Mouse (Mus musculus) urinary bladder, postnatal 36 days (tissue): ENCODE results near the gene Gm28374.
"Not testable (repeated sequence)": the region's sequence is repeated elsewhere in the genome, so short reads cannot be mapped to it uniquely, and the experiment has no call there.

ENCODE experiments used
- DNase-seq, 2 experiments: peaks; one replicate each; pipeline ENCODE4 v3.0.0; 2022; ENCODE audit warnings: low spot score in 2 of 2, mixed read lengths in 1 of 2

The Gm28374 gene

GRCm38 (mm10) chr19:6082156-6082555, at the start of gene Gm28374:
Gene Gm28374, minus strand, starts transcription at chr19:6082256.
- no peak for DNase-seq

- not testable (repeated sequence) for DNase-seq
Measured at GRCm38 (mm10) chr19:6130414-6131128, 48.5 kb upstream of the Gm28374 start.

GRCm38 (mm10) chr19:6127760-6128341, 45.8 kb upstream of the Gm28374 start, which contains the start of gene Snx15:
Gene Snx15, minus strand, starts transcription at chr19:6128304.
- peak; percentile 94 to 95 for DNase-seq

GRCm38 (mm10) chr19:6126789-6127580, 44.9 kb upstream of the Gm28374 start:
- no peak for DNase-seq

GRCm38 (mm10) chr19:6126289-6126688, 44.2 kb upstream of the Gm28374 start:
- no peak for DNase-seq

GRCm38 (mm10) chr19:6124898-6125297, 42.8 kb upstream of the Gm28374 start:
- DNase-seq, result no peak

- DNase-seq, result no peak
Measured at GRCm38 (mm10) chr19:6123330-6123729, 41.3 kb upstream of the Gm28374 start.

- no peak for DNase-seq
Measured at GRCm38 (mm10) chr19:6121761-6122160, 39.7 kb upstream of the Gm28374 start.

GRCm38 (mm10) chr19:6118677-6119185, 36.7 kb upstream of the Gm28374 start:
- DNase-seq, result no peak

GRCm38 (mm10) chr19:6117986-6118676, 36.1 kb upstream of the Gm28374 start, which contains the start of gene Sac3d1:
Gene Sac3d1, minus strand, starts transcription at chr19:6118650.
- peak; percentile 83 to 88 for DNase-seq

- DNase-seq, result no peak
Measured at GRCm38 (mm10) chr19:6117346-6117985, 35.4 kb upstream of the Gm28374 start.

- DNase-seq, result no peak
Measured at GRCm38 (mm10) chr19:6116113-6116850, 34.2 kb upstream of the Gm28374 start.

- no peak for DNase-seq
Measured at GRCm38 (mm10) chr19:6113116-6113515, 31.1 kb upstream of the Gm28374 start.

GRCm38 (mm10) chr19:6105586-6105985, 23.5 kb upstream of the Gm28374 start, which contains the start of gene Naaladl1:
Gene Naaladl1, plus strand, starts transcription at chr19:6105782.
- DNase-seq, result no peak

GRCm38 (mm10) chr19:6104476-6104875, 22.4 kb upstream of the Gm28374 start:
- DNase-seq, result no peak

- DNase-seq, result no peak
Measured at GRCm38 (mm10) chr19:6102169-6102853, 20.3 kb upstream of the Gm28374 start.

- DNase-seq, result no peak
Measured at GRCm38 (mm10) chr19:6101186-6101585, 19.1 kb upstream of the Gm28374 start.

GRCm38 (mm10) chr19:6097847-6098246, 15.8 kb upstream of the Gm28374 start:
- no peak for DNase-seq

- no peak for DNase-seq
Measured at GRCm38 (mm10) chr19:6094119-6094518, 12.1 kb upstream of the Gm28374 start, which contains the start of gene AC131692.1. Gene AC131692.1, plus strand, starts transcription at chr19:6094419.

GRCm38 (mm10) chr19:6088841-6089240, 6.8 kb upstream of the Gm28374 start:
- DNase-seq, result no peak
